Mouse (Mus musculus) CH12F3 (cell line): ENCODE data around the gene Olfr1256.

Source experiments
- in situ Hi-C: fragments of 300-500 bp; cut with MboI; formaldehyde crosslinking; loops from 2 replicates; pipeline ENCODE4 v1.14.3; 2020; ENCODE audit warnings: low sequenced_read_pairs

The Olfr1256 gene

GRCm38 (mm10) chr2:89841455-89841854 is at the start of gene Olfr1256:
Gene Olfr1256, minus strand, starts transcription at chr2:89841555.
- in situ Hi-C loops = no loop called here

- in situ Hi-C loops = no loop called here
Observed at GRCm38 (mm10) chr2:89878137-89878536, 36.8 kb upstream of the Olfr1256 start, which contains the start of gene Olfr1257. Gene Olfr1257, plus strand, starts transcription at chr2:89878437.

GRCm38 (mm10) chr2:89849230-89849629 is 7.9 kb upstream of the Olfr1256 start:
- in situ Hi-C loops = no loop called here

GRCm38 (mm10) chr2:89848105-89848504 is 6.8 kb upstream of the Olfr1256 start, which contains the start of gene Olfr48:
Gene Olfr48, minus strand, starts transcription at chr2:89848205.
- in situ Hi-C loops = no loop called here

GRCm38 (mm10) chr2:89820216-89820615 is 21.1 kb downstream of the Olfr1256 start:
- in situ Hi-C loops = no loop called here

GRCm38 (mm10) chr2:89811751-89812150 is 29.6 kb downstream of the Olfr1256 start, which contains the start of gene Olfr1255:
Gene Olfr1255, plus strand, starts transcription at chr2:89812051.
- in situ Hi-C loops = no loop called here

- in situ Hi-C loops = no loop called here
Observed at GRCm38 (mm10) chr2:89810751-89811150, 30.6 kb downstream of the Olfr1256 start.

GRCm38 (mm10) chr2:89799583-89799982 is 41.8 kb downstream of the Olfr1256 start:
- in situ Hi-C loops = no loop called here

- in situ Hi-C loops = no loop called here
Observed at GRCm38 (mm10) chr2:89793519-89793918, 47.8 kb downstream of the Olfr1256 start, which contains the start of gene Olfr1254. Gene Olfr1254, minus strand, starts transcription at chr2:89793619.
